Mouse (Mus musculus) adrenal gland, postnatal 36 days (tissue): ENCODE data around the gene Pard3b. TPM values are rescaled to one million over a fixed set of nuclear protein-coding genes. Genes with fewer than 3 reads are reported as not detected.
A peak's percentile ranks its signal among the peaks of the same experiment; 100 is the strongest.

Experiments used
- DNase-seq, 2 experiments: peaks; one replicate each; pipeline ENCODE4 v3.0.0; 2021; ENCODE audit warnings: mixed read lengths in 1 of 2
- total RNA-seq, 2 experiments: library from RNA; stranded (reverse); gene quantifications; 2 replicates each; pipeline ENCODE4 v1.2.3; 2021

Pard3b gene
- total RNA-seq, 2 experiments from 2014 or later: 14.8 to 17.4 TPM

- DNase-seq: peak; percentile 10 to 14
Measured at GRCm38 (mm10) chr1:61747481-61747880, 108.9 kb downstream of the Pard3b start.

- no peak for DNase-seq
Measured at GRCm38 (mm10) chr1:61751008-61751407, 112.4 kb downstream of the Pard3b start.

DNA sequence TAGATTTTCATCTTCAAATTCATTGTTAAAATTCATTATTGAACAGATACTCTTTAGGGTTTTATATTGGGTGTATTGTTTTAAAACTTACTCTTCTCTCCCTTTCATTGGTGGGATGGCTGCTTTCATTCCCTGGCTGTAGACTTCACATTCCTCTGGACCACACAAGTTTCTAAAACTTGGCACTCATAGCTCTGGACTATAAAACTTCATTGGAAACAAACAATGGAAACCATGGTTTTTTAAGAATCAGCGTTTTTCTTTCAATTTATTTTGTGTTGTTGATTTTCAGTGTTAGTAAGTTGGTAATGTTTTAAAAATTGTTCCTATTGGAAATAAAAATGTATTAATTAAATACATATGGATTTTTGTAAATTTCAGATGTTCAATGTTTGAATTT is 118.1 kb downstream of the Pard3b start:
- DNase-seq: no peak

DNA sequence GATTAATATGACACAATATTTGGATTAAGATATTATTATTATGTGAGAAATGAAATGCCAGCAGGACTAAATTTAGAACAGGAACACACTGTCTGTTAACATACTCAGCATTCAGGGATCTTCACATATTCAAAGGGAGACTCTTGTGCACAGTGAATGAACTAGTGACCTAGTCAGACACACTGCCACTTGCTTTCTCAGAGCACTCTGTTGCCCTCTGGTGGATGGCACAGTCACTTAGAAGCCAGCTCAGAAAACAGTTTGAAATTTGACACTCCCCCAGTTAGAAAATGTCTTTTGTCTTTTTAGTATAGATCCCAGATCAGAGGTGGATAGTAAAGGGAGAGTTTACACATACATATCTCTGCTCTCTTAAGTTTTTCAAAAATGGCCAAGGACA is 132.6 kb downstream of the Pard3b start:
- peak; percentile 70 to 82 for DNase-seq

DNA sequence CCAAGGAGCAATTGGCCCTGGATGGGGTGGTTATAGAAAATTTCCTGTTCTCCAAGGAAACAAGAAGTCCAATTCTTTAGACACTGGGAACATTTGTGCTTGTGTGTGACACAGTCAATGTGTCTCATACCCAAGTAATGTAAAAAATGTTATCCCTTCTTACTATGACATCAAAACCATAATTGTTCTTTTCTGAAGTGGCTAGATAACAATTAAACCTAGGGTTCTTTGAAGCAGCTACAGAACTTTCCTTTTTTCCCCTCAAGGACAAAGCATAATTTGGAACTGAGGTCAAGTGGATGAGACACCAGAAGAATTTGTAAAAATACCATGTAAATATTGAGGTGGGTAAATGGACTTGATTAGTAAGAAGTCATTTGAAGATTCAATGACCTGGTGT is 140.1 kb downstream of the Pard3b start:
- no peak for DNase-seq

GRCm38 (mm10) chr1:61779906-61780305 is 141.3 kb downstream of the Pard3b start:
- DNase-seq: peak; percentile 0 to 18

DNA sequence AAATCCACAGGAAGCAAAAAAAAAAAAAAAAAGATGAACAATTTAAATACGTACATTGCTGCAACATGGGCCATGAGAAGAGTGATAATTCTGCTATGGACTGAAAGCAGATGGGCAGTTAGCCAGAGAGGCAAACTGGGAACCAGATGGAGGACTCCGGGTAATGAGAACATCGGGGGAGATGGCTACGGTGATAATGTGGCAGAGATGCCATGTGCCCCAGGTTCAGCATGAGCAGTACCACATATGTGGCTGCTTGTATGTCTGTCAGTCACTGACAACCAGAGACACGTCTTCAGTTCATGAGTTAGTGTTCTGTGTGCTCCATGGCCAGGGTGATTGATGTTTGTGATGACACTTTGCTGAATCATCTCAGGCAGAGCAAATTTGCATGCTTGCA is 157.7 kb downstream of the Pard3b start:
- peak; percentile 7 to 25 for DNase-seq

- DNase-seq: no peak
Measured at GRCm38 (mm10) chr1:61820213-61820612, 181.6 kb downstream of the Pard3b start.

- no peak for DNase-seq
Measured at GRCm38 (mm10) chr1:61825560-61826191, 187.1 kb downstream of the Pard3b start.

DNA sequence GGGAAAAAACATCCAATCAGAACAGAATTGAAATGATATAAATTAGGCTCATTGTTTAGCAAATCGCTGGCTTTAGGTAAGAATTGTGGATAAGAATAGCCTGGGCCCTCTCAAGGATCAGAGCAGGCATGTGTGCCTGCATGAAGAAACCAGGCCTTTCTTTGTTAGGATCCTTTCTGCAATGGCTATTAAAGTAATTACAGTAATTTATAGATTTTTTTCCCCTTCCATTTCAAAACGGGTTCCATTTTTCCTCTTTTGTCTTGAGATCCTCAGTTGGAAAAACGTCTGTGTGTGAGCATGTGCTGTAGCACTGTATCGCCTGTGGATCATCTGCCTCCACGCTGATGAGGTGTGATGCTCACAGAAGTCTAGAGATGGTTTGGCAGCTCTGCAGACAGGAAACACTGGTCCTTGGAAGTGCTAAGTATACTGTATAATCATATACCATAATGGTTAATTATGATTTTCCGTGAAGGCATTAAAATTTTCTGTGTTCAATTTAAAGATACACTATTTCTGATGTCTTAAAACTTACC is 198.5 kb downstream of the Pard3b start:
- DNase-seq: no peak

DNA sequence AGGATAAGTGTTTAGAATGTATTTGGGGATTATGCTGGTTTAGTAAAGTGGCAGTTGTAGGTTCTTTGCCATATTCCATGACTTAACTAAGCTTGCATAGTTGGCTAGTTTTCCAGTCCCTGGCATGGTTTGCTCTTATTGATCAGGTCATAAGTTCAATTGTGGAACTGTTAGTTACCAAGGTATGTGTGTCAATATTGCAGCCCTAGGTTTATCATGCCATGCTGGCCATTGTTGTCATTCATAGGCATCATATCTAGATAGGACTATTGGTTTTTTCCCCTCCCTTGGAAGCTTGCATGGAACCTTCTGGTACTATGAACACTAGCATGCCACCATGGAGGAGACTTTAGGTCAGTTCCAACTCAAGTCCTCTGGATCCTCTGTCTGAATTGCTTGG is 208.0 kb downstream of the Pard3b start:
- DNase-seq: no peak

DNA sequence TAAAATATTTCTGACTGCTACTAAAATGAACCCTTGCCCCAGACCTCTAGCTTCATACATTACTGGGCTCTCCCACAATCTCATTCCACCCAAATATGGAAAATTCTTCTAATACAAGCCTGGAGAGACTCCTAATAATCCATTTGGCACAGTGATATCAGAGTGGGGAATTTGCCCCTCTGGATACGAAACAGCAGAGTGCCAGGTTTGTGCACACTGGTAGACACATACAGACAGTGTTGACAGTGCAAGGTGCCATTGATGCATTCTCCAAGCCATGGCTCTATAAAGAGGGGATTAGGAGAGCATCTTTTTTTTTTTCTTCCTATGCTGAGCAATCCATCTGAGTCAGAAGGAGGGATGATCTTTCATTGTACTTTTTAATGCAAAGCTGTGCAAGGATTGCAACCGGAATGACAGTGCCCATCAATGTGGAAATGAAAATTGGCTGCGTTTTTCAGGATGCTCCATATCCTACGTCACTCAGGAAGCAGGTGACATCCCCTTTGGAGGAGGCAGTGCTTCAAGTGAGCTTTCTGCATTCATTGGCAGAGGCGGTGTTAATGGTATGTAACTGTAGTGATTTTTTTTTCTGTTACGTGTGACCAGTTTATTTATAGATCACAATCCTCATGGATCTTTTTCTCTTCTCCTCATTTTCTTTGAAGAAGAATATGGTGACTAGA is 210.5 kb downstream of the Pard3b start:
- no peak for DNase-seq

DNA sequence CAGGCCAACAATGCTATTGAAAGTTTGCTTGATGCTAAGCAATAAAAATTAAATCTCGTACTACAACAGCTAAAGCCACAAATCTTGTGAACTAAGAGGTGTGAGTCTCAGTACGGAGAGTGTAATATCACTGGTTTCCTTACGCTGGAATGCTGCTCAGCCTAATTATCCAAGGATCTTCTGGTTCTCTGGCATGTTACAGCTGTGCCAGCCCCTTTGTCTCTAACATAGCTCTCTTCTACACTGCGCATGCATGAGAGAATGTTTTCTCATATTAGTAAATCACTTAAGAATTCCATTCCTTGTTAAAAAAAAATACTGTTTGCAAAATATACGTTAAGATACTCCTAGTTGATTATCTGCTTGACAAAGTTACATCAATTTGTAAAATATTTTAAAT is 211.8 kb downstream of the Pard3b start:
- DNase-seq: no peak

GRCm38 (mm10) chr1:61851176-61851575 is 212.6 kb downstream of the Pard3b start:
- DNase-seq: no peak

- no peak for DNase-seq
Measured at GRCm38 (mm10) chr1:61867286-61868082, 228.9 kb downstream of the Pard3b start.

DNA sequence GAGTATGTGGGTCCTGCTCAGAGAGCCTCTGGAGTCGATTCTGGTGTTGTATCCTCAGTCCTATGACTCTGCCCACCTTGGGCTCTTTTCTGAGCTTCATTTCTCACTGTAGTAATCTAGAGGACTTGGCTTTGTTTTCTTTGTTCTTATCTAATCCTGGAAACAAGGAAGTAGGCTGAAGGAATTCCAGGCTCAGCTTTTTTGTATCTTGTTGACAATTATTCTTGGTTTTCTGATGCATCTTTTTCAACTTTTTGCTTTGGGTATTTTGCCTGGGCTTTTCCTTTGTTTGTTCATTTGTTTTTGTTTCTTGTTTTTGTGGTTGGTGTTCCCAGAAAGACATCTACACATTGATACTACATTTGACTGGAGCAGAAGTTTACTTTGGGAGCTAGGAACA is 236.3 kb downstream of the Pard3b start:
- no peak for DNase-seq

- no peak for DNase-seq
Measured at GRCm38 (mm10) chr1:61879706-61880470, 241.3 kb downstream of the Pard3b start.

GRCm38 (mm10) chr1:61896048-61896447 is 257.4 kb downstream of the Pard3b start:
- no peak for DNase-seq

GRCm38 (mm10) chr1:61903271-61904007 is 264.8 kb downstream of the Pard3b start:
- no peak for DNase-seq

DNA sequence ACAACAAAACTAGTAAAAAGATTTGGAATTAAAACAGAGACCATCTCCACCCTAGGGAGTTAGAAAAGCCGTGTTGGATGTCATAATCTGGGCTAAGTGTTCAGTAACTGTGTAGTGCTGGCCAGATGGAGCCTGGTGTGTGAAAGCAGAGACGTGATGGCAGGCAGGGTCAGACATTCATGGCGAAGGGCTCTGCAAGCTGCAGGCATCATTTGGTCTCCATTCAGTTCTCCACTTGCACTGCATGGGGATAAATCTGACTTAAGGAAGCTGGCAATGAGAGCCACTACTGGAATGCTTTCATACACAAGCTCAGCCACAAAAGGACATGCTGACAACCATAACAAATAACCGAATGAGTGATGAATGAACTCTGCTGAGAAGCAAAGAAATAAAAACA is 265.4 kb downstream of the Pard3b start:
- DNase-seq: no peak

GRCm38 (mm10) chr1:61912931-61913330 is 274.3 kb downstream of the Pard3b start:
- no peak for DNase-seq
